Mouse (Mus musculus) hindbrain, embryonic 11.5 days (tissue): ENCODE data around the gene Olfr523. TPM values are rescaled to one million over a fixed set of nuclear protein-coding genes. Genes with fewer than 3 reads are reported as not detected.
A peak's percentile ranks its signal among the peaks of the same experiment; 100 is the strongest.

Experiments
- ATAC-seq: fragments of 200-750 bp; cut with Nextera tagmentation; 2 replicates; pipeline ENCODE4 v1.8.0; 2017; ENCODE audit warnings: mild to moderate bottlenecking, moderate TSS enrichment, moderate library complexity; ENCODE audit not compliant: low FRiP score
- DNase-seq: peaks from one replicate; pipeline ENCODE4 v3.0.0-alpha.2; 2015; ENCODE audit warnings: low spot score
- H3K27ac ChIP-seq: fragments of 300-500 bp; sonication (generic); 2 replicates; pipeline ENCODE4 v1.5.1; 2014; ENCODE audit warnings: mild to moderate bottlenecking, low read depth, low read length
- H3K27me3 ChIP-seq: fragments of 300-500 bp; sonication (generic); 2 replicates; pipeline ENCODE4 v1.6.1; 2014; ENCODE audit warnings: mild to moderate bottlenecking, low read length, moderate library complexity, mixed read lengths; ENCODE audit not compliant: control insufficient read depth, insufficient read depth
- H3K36me3 ChIP-seq: fragments of 300-500 bp; sonication (generic); 2 replicates; pipeline ENCODE4 v1.6.1; 2014; ENCODE audit warnings: mild to moderate bottlenecking, low read length, moderate library complexity, mixed read lengths; ENCODE audit not compliant: control insufficient read depth, insufficient read depth
- H3K4me1 ChIP-seq: fragments of 300-500 bp; sonication (generic); replicated peaks from 2 replicates; pipeline ENCODE4 v1.6.1; 2014; ENCODE audit warnings: low read length, mixed read lengths; ENCODE audit not compliant: control insufficient read depth, insufficient read depth
- H3K4me2 ChIP-seq: fragments of 300-500 bp; sonication (generic); replicated peaks from 2 replicates; pipeline ENCODE4 v1.6.1; 2014; ENCODE audit warnings: mild to moderate bottlenecking, low read depth, low read length
- H3K4me3 ChIP-seq: fragments of 300-500 bp; sonication (generic); 2 replicates; pipeline ENCODE4 v1.5.1; 2014; ENCODE audit warnings: low read depth, low read length
- H3K9ac ChIP-seq: fragments of 300-500 bp; sonication (generic); 2 replicates; pipeline ENCODE4 v1.6.1; 2014; ENCODE audit warnings: low read depth, low read length
- H3K9me3 ChIP-seq: fragments of 300-500 bp; sonication (generic); 2 replicates; pipeline ENCODE4 v1.6.1; 2016; ENCODE audit warnings: low read length; ENCODE audit not compliant: control insufficient read depth
- WGBS: fragments of 180-500 bp; shearing (Covaris S2); extraction: QIAGEN DNeasy Blood & Tissue Kit; methylation state at CpG from one replicate; pipeline ENCODE4 v1.1.7; 2014; 5-methylcytosine and 5-hydroxymethylcytosine counted together
- polyA plus RNA-seq: library from polyadenylated mRNA; unstranded; fragments of >200 nt; fragmentation: Nextera tagmentation; extraction: Ambion mirVana; gene quantifications from 2 replicates; pipeline ENCODE4 v1.2.1, GENCODE M21; 2014

The Olfr523 gene
- polyA plus RNA-seq, 1 experiment from 2014 or later, result not detected

DNA sequence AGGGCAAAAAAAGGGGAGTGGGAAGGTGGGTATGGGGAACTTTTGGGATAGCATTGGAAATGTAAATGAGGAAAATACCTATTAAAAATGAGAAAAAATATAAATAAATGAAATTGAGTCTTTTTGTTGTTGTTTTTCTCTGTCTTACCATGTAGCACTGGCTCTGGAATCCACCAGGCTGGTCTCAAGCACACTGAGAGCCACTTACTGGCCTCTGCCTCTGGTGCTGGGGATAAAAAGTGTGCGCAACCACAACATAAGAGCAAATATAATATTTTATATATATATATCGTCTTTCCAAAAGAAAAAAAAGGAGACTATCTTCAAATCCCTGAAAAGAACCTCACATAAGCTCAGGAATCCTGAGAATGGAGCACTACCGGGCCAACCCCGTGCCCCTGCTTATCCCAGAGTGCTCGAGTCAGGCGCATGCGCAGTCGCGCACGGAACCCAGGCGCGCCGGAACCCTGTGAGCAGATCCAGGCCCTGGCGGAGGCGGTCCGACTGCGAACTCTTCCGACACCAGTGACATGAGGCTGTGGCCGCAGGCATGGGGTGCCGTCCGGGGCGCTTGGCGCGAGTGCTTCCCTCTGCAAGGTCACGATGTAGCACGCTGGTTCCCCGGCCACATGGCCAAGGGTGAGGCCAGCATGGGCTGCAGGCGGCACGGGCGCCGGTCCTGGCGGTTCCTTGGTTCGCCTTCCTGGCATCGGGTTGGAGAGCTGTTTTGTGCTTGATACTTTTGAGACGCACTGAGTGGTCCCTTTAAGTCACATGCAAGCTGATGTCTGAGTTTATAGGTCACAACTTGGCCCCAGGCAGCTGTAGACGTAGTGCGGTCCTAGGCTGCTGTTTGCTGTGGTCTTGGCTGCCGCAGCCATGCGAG, 35.6 kb upstream of the Olfr523 start, which contains the start of gene Mtg1:
Gene Mtg1 (plus strand): TSS at position 430 of the 886 bp plus-strand sequence.
- Histone ChIP-seq H3K4me3 (peak within 1 kb of the TSS; percentile 78), H3K4me1 (no peaks in the 10 kb centered on the region), H3K9me3 (no peaks in the 10 kb centered on the region), H3K9ac (peak within 1 kb of the TSS; percentile 85), H3K36me3 (no peaks in the 10 kb centered on the region), H3K27me3 (no peaks in the 10 kb centered on the region), H3K4me2 (peak within 1 kb of the TSS; percentile 88), H3K27ac (peak within 1 kb of the TSS; percentile 30; the same call in 1 of the 2 replicates)
- ATAC-seq (peak; percentile 97), DNase-seq (peak; percentile 96)
- 2% methylated on average over 39 of the region's 39 CpGs for WGBS

DNA sequence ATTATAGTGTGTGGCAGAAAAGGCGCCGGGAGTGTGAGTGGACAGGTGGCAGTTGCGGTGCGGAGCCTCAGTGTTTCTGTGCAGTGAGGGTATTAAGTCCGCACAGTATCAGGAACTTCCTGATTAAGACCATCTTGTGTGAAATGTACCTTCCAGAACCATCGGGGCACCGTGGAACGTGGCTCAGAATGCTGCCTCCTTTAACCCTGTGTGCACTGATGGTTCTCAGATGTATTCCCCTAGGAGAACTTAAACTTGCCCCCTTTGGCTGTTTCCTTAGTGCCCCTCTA, 35.1 kb upstream of the Olfr523 start:
- Histone ChIP-seq H3K4me1 (no peaks in the 10 kb centered on the region), H3K9me3 (no peaks in the 10 kb centered on the region), H3K36me3 (no peaks in the 10 kb centered on the region), H3K27ac (0 out of 2 replicates have a peak overlapping the region, but pooled peaks have one; percentile 30), H3K9ac (peak overlapping the region; percentile 85), H3K4me3 (peak overlapping the region; percentile 78), H3K27me3 (no peaks in the 10 kb centered on the region), H3K4me2 (peak overlapping the region; percentile 88)
- DNase-seq, result no peak
- WGBS, result 2% methylated on average over 8 of the region's 8 CpGs
- no peak for ATAC-seq

DNA sequence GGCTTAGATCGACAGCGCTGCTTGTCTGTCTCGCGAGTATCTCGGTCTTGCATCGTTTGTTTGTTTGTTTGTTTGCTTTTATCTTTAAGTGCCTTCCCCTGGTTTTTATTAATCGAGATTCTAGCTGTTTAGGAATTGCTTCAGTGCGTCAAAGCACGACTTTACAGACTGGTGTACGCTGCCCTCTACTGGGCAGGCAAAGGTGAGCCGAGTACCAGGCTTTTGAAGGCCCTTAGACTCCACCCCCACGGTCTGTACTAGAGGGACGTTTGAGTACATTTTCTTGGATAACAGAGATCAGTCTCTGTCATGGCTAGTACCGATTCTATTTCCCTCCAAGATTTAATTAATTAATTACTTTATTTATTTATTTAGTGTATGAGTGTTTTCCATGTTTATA, 31.7 kb upstream of the Olfr523 start:
- Histone ChIP-seq H3K4me1 (no peaks in the 10 kb centered on the region), H3K27ac (no peak overlapping the region), H3K27me3 (no peaks in the 10 kb centered on the region), H3K4me2 (no peak overlapping the region), H3K36me3 (no peaks in the 10 kb centered on the region), H3K4me3 (no peak overlapping the region), H3K9ac (no peak overlapping the region), H3K9me3 (no peaks in the 10 kb centered on the region)
- WGBS, result 10% methylated on average over 14 of the region's 14 CpGs
- DNase-seq (peak; percentile 79), ATAC-seq (no peak; the same call in 1 of the 2 replicates)

DNA sequence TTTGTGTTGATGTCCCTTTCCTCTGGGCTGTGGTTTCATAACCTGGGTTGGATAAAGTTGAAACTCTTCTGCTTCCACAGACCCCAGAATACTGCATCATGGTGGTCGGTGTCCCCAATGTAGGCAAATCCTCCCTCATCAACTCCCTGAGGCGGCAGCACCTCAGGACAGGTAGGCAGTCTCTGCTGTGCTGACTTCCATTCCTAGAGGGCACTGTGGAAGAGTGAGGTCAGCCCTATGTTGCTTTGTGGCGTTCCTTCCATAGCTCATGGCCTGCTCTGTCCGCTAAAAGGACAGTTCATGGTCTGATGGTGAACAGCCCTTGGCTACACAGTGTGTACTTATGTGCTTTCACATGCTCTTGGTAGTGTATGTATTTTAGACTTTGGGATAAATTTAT, 28.5 kb upstream of the Olfr523 start:
- Histone ChIP-seq H3K4me3 (no peak overlapping the region), H3K4me1 (no peaks in the 10 kb centered on the region), H3K27ac (no peak overlapping the region), H3K9ac (no peak overlapping the region), H3K4me2 (no peak overlapping the region), H3K9me3 (no peaks in the 10 kb centered on the region), H3K36me3 (no peaks in the 10 kb centered on the region), H3K27me3 (no peaks in the 10 kb centered on the region)
- ATAC-seq, result no peak
- DNase-seq, result no peak
- WGBS, result 81% methylated on average over 4 of the region's 4 CpGs

DNA sequence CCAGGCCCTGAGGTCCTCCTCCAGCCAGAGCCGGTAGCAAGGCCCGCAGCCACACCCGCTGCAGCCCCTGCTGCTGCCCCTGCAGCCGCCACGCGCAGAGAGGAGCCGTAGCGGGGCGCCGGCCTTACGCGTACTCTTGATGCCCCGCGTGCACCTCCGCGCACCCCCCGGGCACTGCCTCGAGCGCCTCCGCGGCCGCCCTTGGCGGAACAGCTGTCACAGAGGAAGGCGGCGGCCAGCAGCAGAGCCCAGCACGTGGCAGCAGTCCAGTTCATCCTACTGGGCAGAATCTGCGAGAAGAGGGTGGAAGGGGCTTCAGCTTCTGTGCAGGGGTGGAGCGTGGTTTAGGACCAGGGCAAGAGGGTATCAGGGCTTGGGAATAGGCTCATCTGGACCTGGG, 19.6 kb upstream of the Olfr523 start:
- H3K4me3 ChIP-seq, result peak overlapping the region; percentile 21

DNA sequence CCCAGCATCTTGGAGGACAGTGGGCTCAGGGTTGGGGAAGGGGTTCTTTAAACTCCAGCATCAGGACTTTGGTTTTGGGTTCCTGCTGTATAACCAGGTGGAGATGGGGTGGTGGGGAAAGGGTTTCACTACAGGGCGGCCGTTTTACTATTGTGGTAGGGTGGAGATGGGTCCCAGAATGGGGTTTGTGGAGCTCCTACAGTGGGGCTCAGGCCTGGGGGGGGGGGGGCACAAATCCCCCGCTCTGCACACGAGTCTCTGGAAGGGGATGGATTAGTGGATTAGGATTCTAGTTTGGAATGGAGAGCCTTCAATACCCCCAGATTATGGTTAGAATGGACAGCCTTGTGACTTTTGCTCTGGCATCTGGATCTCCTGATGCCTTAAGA, 19.2 kb upstream of the Olfr523 start:
- peaks cover 15% of the 10 kb centered on the region for H3K27me3 ChIP-seq
- no peak overlapping the region for H3K27ac ChIP-seq
- peak overlapping the region; percentile 56 for H3K9ac ChIP-seq
- H3K4me1 ChIP-seq, result peaks cover 5% of the 10 kb centered on the region; the same call in 1 of the 2 replicates
- no peaks in the 10 kb centered on the region for H3K9me3 ChIP-seq
- H3K36me3 ChIP-seq, result no peaks in the 10 kb centered on the region
- H3K4me3 ChIP-seq, result peak overlapping the region; percentile 27
- WGBS, result 11% methylated on average over 4 of the region's 4 CpGs
- peak overlapping the region; percentile 61 for H3K4me2 ChIP-seq
- DNase-seq (no peak), ATAC-seq (peak; percentile 25; the same call in 1 of the 2 replicates)

More for the DNA sequence above, 19.6 kb upstream of the Olfr523 start:
- no peaks in the 10 kb centered on the region for H3K9me3 ChIP-seq
- DNase-seq (peak; percentile 41), ATAC-seq (0 out of 2 replicates have a peak, but pooled peaks have one; percentile 34)
- WGBS, result 3% methylated on average over 28 of the region's 28 CpGs
- peaks cover 15% of the 10 kb centered on the region for H3K27me3 ChIP-seq
- H3K27ac ChIP-seq, result no peak overlapping the region
- H3K4me2 ChIP-seq, result peak overlapping the region; percentile 61
- H3K4me1 ChIP-seq, result peaks cover 5% of the 10 kb centered on the region; the same call in 1 of the 2 replicates
- H3K36me3 ChIP-seq, result no peaks in the 10 kb centered on the region
- H3K9ac ChIP-seq, result peak overlapping the region; percentile 27; the same call in 1 of the 2 replicates

DNA sequence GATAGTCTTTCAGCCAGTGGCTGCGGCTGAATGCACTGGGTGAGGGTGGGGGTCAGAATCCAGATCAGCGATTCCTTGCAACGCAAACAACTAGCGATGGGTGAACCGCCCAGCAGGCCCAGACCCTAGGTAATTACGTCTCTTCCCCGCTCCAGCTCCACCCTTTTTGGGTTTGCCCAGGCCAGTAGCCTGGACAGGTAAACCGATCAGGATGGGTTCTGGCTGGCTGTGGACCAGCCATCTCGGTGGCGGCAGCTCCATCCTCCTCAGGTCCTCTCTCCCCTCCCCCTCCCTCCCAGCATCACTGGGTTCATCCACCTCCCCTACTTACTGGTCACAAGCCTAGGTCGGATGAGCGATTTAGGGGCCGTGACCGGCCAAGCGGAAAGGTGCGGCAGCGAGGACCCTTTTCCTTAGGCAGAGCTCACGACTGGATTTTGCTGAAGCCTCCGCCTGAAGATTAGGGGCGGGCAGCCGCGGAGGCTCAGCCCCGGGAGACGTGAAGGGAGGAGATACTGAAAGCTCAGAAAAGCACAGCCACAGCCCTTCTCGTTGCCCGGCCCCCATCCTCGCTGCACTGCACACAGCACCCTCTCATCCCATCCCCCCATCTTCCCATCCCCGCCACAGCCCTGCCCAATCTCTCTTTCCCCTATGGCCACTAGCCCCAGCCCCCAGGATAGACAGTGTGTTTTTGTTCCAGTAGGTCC, 18.6 kb upstream of the Olfr523 start, which contains the start of gene Sprn:
Gene Sprn (minus strand): TSS at position 660 of the 710 bp plus-strand sequence.
- Histone ChIP-seq H3K27me3 (peaks cover 15% of the 10 kb centered on the region), H3K4me1 (peaks cover 5% of the 10 kb centered on the region; the same call in 1 of the 2 replicates), H3K4me3 (peak within 1 kb of the TSS; percentile 27), H3K36me3 (no peaks in the 10 kb centered on the region), H3K9me3 (no peaks in the 10 kb centered on the region), H3K4me2 (peak within 1 kb of the TSS; percentile 61), H3K27ac (peak within 1 kb of the TSS; percentile 42; the same call in 1 of the 2 replicates), H3K9ac (peak within 1 kb of the TSS; percentile 56)
- ATAC-seq (peak; percentile 82), DNase-seq (peak; percentile 53)
- 2% methylated on average over 25 of the region's 28 CpGs for WGBS

DNA sequence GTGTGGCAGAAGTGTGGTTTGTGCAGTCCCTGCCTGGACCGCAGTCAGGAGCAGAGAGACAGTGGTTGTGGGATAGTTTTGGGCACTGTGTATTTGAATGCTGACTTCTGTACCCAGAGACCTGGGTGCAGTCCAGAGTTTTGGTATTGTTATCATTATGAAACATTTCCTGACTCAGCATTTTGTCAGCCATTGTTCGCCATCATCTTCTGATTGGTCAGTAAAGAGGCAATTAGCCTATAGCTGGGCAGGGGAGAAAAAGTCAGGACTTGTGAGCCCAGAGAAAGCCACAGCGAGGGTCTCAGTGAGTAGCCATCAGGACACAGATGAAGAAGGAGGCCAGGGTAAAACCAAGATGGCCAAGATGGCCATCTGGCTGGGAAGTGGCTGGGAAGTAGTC, 12.7 kb upstream of the Olfr523 start:
- WGBS, result 80% methylated on average over 3 of the region's 3 CpGs
- Histone ChIP-seq H3K4me2 (no peak overlapping the region), H3K27ac (no peak overlapping the region)

More for the DNA sequence above, 12.7 kb upstream of the Olfr523 start:
- no peaks in the 10 kb centered on the region for H3K27me3 ChIP-seq
- no peak overlapping the region for H3K9ac ChIP-seq
- DNase-seq (no peak), ATAC-seq (no peak)
- no peaks in the 10 kb centered on the region for H3K36me3 ChIP-seq
- no peak overlapping the region for H3K4me3 ChIP-seq
- H3K4me1 ChIP-seq, result no peaks in the 10 kb centered on the region
- H3K9me3 ChIP-seq, result no peaks in the 10 kb centered on the region
